Mouse (Mus musculus) hindbrain, embryonic 16.5 days (tissue): Measurements from ENCODE around the gene Abhd6. TPM values are rescaled to one million over a fixed set of nuclear protein-coding genes. Genes with fewer than 3 reads are reported as not detected.

Source experiments
- ATAC-seq: fragments of 200-750 bp; cut with Nextera tagmentation; 2 replicates; pipeline ENCODE4 v1.8.0; 2017; ENCODE audit warnings: moderate TSS enrichment, moderate library complexity
- H3K27ac ChIP-seq: fragments of 300-500 bp; sonication (generic); 2 replicates; pipeline ENCODE4 v1.5.1; 2014; ENCODE audit warnings: low read depth, mild to moderate bottlenecking, control low read depth, low read length, moderate library complexity
- H3K27me3 ChIP-seq: fragments of 300-500 bp; sonication (generic); replicated peaks from 2 replicates; pipeline ENCODE4 v1.6.1; 2014; ENCODE audit warnings: low read length; ENCODE audit not compliant: control insufficient read depth, insufficient read depth
- H3K36me3 ChIP-seq: fragments of 300-500 bp; sonication (generic); 2 replicates; pipeline ENCODE4 v1.6.1; 2014; ENCODE audit warnings: mild to moderate bottlenecking, low read length, moderate library complexity, mixed read lengths; ENCODE audit not compliant: control insufficient read depth, insufficient read depth
- H3K4me1 ChIP-seq: fragments of 300-500 bp; sonication (generic); 2 replicates; pipeline ENCODE4 v1.6.1; 2014; ENCODE audit warnings: low read depth, low read length; ENCODE audit not compliant: control insufficient read depth, insufficient read depth
- H3K4me2 ChIP-seq: fragments of 300-500 bp; sonication (generic); 2 replicates; pipeline ENCODE4 v1.6.1; 2014; ENCODE audit warnings: mild to moderate bottlenecking, low read length, control low read depth, moderate library complexity
- H3K4me3 ChIP-seq: fragments of 300-500 bp; sonication (generic); 2 replicates; pipeline ENCODE4 v1.5.1; 2014; ENCODE audit warnings: mild to moderate bottlenecking, low read length, control low read depth, moderate library complexity
- H3K9ac ChIP-seq: fragments of 300-500 bp; sonication (generic); 2 replicates; pipeline ENCODE4 v1.6.1; 2014; ENCODE audit warnings: low read depth, mild to moderate bottlenecking, control low read depth, low read length, moderate library complexity
- H3K9me3 ChIP-seq: fragments of 300-500 bp; sonication (generic); 2 replicates; pipeline ENCODE4 v1.6.1; 2014; ENCODE audit warnings: mild to moderate bottlenecking, low read length, moderate library complexity; ENCODE audit not compliant: control insufficient read depth
- whole genome bisulfite sequencing: fragments of 180-500 bp; shearing (Covaris S2); extraction: QIAGEN DNeasy Blood & Tissue Kit; methylation state at CpG from one replicate; pipeline ENCODE4 v1.1.7; 2014; 5-methylcytosine and 5-hydroxymethylcytosine counted together
- polyA plus RNA-seq: library from polyadenylated mRNA; unstranded; fragments of >200 nt; fragmentation: Nextera tagmentation; extraction: Ambion mirVana; gene quantifications from 2 replicates; pipeline ENCODE4 v1.2.1, GENCODE M21; 2015

The Abhd6 gene
- polyA plus RNA-seq, 1 experiment from 2014 or later = 42.5 TPM

- Histone ChIP-seq H3K4me3 (no peak overlapping the region), H3K9me3 (no peaks in the 10 kb centered on the region), H3K27ac (no peak overlapping the region)
These were observed 27.8 kb downstream of the Abhd6 start for GRCm38 (mm10) chr14:8030535-8030934.

DNA sequence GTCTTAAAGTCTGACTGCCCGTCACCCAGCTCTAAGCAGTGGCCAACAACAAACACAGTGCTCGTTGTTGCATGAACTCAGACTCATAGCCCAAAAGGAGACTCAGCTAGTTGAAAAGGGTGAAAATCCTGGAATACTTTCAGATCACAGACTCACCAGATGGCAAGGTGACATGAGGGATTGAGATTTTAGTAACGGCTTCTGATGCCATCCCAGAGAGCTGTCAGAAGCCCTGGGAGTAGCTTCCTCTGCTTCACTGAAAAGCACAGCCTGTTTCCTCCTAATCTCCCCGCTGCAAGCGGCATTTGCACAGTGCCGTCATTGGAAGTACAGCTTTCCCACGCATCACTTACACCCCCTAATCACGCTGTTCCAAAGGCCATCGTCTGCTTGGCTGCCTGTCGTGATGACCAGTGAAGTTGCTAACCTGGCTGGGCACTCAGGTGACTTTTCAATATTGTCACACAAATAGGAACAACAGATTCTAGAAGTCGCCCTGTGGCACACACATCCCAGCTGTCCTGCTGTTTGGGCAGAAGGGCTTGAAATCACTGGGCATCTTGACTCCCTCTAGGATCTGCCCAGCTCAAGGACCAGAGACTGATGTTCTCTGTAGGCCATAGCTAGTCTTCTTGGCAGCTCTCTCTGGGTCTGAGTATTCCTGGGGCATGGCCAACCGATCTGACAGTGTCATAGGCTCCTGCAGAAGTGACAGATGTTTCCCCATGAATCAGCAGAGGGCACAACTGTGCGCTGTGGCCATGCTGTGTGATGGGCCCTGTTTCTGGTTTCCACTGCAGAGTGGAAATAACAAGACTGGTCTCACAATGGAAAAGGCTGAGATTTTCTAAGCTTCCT, 29.6 kb downstream of the Abhd6 start:
- WGBS = 63% methylated on average over 13 of the region's 13 CpGs
- peak; percentile 71 for ATAC-seq

More at GRCm38 (mm10) chr14:8030535-8030934, 27.8 kb downstream of the Abhd6 start:
- H3K36me3 ChIP-seq = no peaks in the 10 kb centered on the region; the same call in 1 of the 2 replicates
- WGBS = 47% methylated on average over 4 of the region's 4 CpGs
- no peak for ATAC-seq
- H3K27me3 ChIP-seq = no peaks in the 10 kb centered on the region
- H3K4me1 ChIP-seq = no peaks in the 10 kb centered on the region
- H3K9ac ChIP-seq = no peak overlapping the region
- no peak overlapping the region for H3K4me2 ChIP-seq

GRCm38 (mm10) chr14:8034561-8034960, 31.9 kb downstream of the Abhd6 start:
- Histone ChIP-seq H3K27me3 (no peaks in the 10 kb centered on the region), H3K4me1 (no peaks in the 10 kb centered on the region), H3K36me3 (no peaks in the 10 kb centered on the region), H3K27ac (no peak overlapping the region), H3K4me3 (no peak overlapping the region), H3K4me2 (no peak overlapping the region), H3K9ac (no peak overlapping the region), H3K9me3 (no peaks in the 10 kb centered on the region)
- WGBS = 69% methylated on average over 5 of the region's 5 CpGs
- no peak for ATAC-seq

More for the DNA sequence above, 29.6 kb downstream of the Abhd6 start:
- Histone ChIP-seq H3K27me3 (no peaks in the 10 kb centered on the region), H3K4me1 (no peaks in the 10 kb centered on the region), H3K4me3 (no peak overlapping the region), H3K27ac (no peak overlapping the region), H3K36me3 (no peaks in the 10 kb centered on the region; the same call in 1 of the 2 replicates), H3K9ac (no peak overlapping the region), H3K9me3 (no peaks in the 10 kb centered on the region), H3K4me2 (no peak overlapping the region)

GRCm38 (mm10) chr14:8035951-8036350, 33.2 kb downstream of the Abhd6 start:
- ATAC-seq = no peak
- 90% methylated on average over 6 of the region's 6 CpGs for WGBS

GRCm38 (mm10) chr14:8036406-8036805, 33.7 kb downstream of the Abhd6 start:
- no peak overlapping the region for H3K4me3 ChIP-seq
- no peaks in the 10 kb centered on the region for H3K4me1 ChIP-seq
- no peak overlapping the region for H3K27ac ChIP-seq
- no peak overlapping the region for H3K9ac ChIP-seq
- 80% methylated on average over 5 of the region's 5 CpGs for WGBS
- no peaks in the 10 kb centered on the region for H3K27me3 ChIP-seq
- H3K36me3 ChIP-seq = no peaks in the 10 kb centered on the region
- no peak for ATAC-seq
- H3K9me3 ChIP-seq = no peaks in the 10 kb centered on the region
- no peak overlapping the region for H3K4me2 ChIP-seq

More at GRCm38 (mm10) chr14:8035951-8036350, 33.2 kb downstream of the Abhd6 start:
- no peak overlapping the region for H3K4me3 ChIP-seq
- H3K9me3 ChIP-seq = no peaks in the 10 kb centered on the region
- no peak overlapping the region for H3K4me2 ChIP-seq
- H3K27me3 ChIP-seq = no peaks in the 10 kb centered on the region
- no peaks in the 10 kb centered on the region for H3K36me3 ChIP-seq
- H3K4me1 ChIP-seq = no peaks in the 10 kb centered on the region
- no peak overlapping the region for H3K27ac ChIP-seq
- no peak overlapping the region for H3K9ac ChIP-seq

- H3K9me3 ChIP-seq = no peaks in the 10 kb centered on the region
- no peak overlapping the region for H3K27ac ChIP-seq
- ATAC-seq = no peak
- H3K27me3 ChIP-seq = no peaks in the 10 kb centered on the region
- no peak overlapping the region for H3K9ac ChIP-seq
- H3K4me1 ChIP-seq = no peaks in the 10 kb centered on the region
- WGBS = 84% methylated on average over 5 of the region's 5 CpGs
- H3K4me3 ChIP-seq = no peak overlapping the region
- no peak overlapping the region for H3K4me2 ChIP-seq
- H3K36me3 ChIP-seq = no peaks in the 10 kb centered on the region
These were observed 35.4 kb downstream of the Abhd6 start for GRCm38 (mm10) chr14:8038150-8038549.

GRCm38 (mm10) chr14:8038791-8039448, 36.2 kb downstream of the Abhd6 start:
- no peak overlapping the region for H3K27ac ChIP-seq
- H3K36me3 ChIP-seq = no peaks in the 10 kb centered on the region
- H3K9me3 ChIP-seq = no peaks in the 10 kb centered on the region
- H3K4me3 ChIP-seq = no peak overlapping the region
- H3K4me1 ChIP-seq = no peaks in the 10 kb centered on the region
- no peak overlapping the region for H3K9ac ChIP-seq
- no peaks in the 10 kb centered on the region for H3K27me3 ChIP-seq
- no peak overlapping the region for H3K4me2 ChIP-seq
- ATAC-seq = no peak
- 82% methylated on average over 7 of the region's 7 CpGs for WGBS

- H3K36me3 ChIP-seq = no peaks in the 10 kb centered on the region
- 81% methylated on average over 3 of the region's 3 CpGs for WGBS
These were observed 37.5 kb downstream of the Abhd6 start for GRCm38 (mm10) chr14:8040179-8040578.

GRCm38 (mm10) chr14:8040911-8041678, 38.4 kb downstream of the Abhd6 start:
- no peak overlapping the region for H3K4me3 ChIP-seq
- WGBS = 89% methylated on average over 12 of the region's 12 CpGs
- H3K36me3 ChIP-seq = peaks cover 3% of the 10 kb centered on the region; the same call in 1 of the 2 replicates
- no peaks in the 10 kb centered on the region for H3K4me1 ChIP-seq
- H3K9ac ChIP-seq = no peak overlapping the region
- no peak overlapping the region for H3K27ac ChIP-seq
- no peaks in the 10 kb centered on the region for H3K9me3 ChIP-seq
- no peak for ATAC-seq
- no peak overlapping the region for H3K4me2 ChIP-seq
- H3K27me3 ChIP-seq = no peaks in the 10 kb centered on the region

More at GRCm38 (mm10) chr14:8040179-8040578, 37.5 kb downstream of the Abhd6 start:
- Histone ChIP-seq H3K4me3 (no peak overlapping the region), H3K9ac (no peak overlapping the region), H3K27me3 (no peaks in the 10 kb centered on the region), H3K4me2 (no peak overlapping the region), H3K4me1 (no peaks in the 10 kb centered on the region), H3K9me3 (no peaks in the 10 kb centered on the region), H3K27ac (no peak overlapping the region)
- no peak for ATAC-seq
